Mouse (Mus musculus) erythroblast, embryonic 14.5 days (primary cell): ENCODE data around the gene Cldn22.

ENCODE experiments used
- GATA1 ChIP-seq: IDR thresholded peaks from 2 replicates; pipeline ENCODE4 v1.6.1; 2012; ENCODE audit warnings: low read length, inconsistent platforms, mixed read lengths
- TAL1 ChIP-seq: IDR thresholded peaks from 3 replicates; pipeline ENCODE4 v1.6.1; 2012; ENCODE audit warnings: low read length, inconsistent platforms, mixed read lengths

- TF ChIP-seq GATA1 = no peak
- TF ChIP-seq TAL1 = no peak
Measured at GRCm38 (mm10) chr8:47832616-47833015, 8.3 kb downstream of the Cldn22 start.
